Mouse (Mus musculus): ENCODE measurements around the gene Ugt1a7c. TPM values are rescaled to one million over a fixed set of nuclear protein-coding genes. Genes with fewer than 3 reads are reported as not detected.
A peak's percentile ranks its signal among the peaks of the same experiment; 100 is the strongest.

The Ugt1a7c gene
- polyA plus RNA-seq, 1 experiment = 96.9 TPM

- H3K4me3 ChIP-seq (ENCODE audit: insufficient read depth, low read depth, low read length) = peak within 1 kb of the TSS; percentile 60
- WGBS = 19% methylated on average over 62 of the region's 62 CpGs
- H3K27ac ChIP-seq (ENCODE audit: insufficient read depth, low read depth, low read length) = no peak within 1 kb of the TSS
- no peaks in the 10 kb centered on the region for H3K36me3 ChIP-seq (ENCODE audit: control insufficient read depth, insufficient read depth, low read length)
- H3K27me3 ChIP-seq (replicated peaks; ENCODE audit: control insufficient read depth, insufficient read depth, low read length) = no peaks in the 10 kb centered on the region
- TF ChIP-seq POLR2A (IDR thresholded peaks at IDR 0.05; ENCODE audit: low read depth, low read length) = no peak
- peak; percentile 70 for DNase-seq
- peaks cover 5% of the 10 kb centered on the region; the same call in 1 of the 2 replicates for H3K4me1 ChIP-seq (ENCODE audit: control insufficient read depth, insufficient read depth, low read length)
Observed at GRCm38 (mm10) chr1:88205294-88205922, 110.5 kb downstream of the Ugt1a7c start, which contains the start of gene Dnajb3. Gene Dnajb3, minus strand, starts transcription at chr1:88205782.

- WGBS = 77% methylated on average over 2 of the region's 2 CpGs
Observed at GRCm38 (mm10) chr1:88206843-88207479, 112.1 kb downstream of the Ugt1a7c start.

GRCm38 (mm10) chr1:88211812-88212211 is 117.0 kb downstream of the Ugt1a7c start, which contains the start of gene Ugt1a1:
Gene Ugt1a1, plus strand, starts transcription at chr1:88211959.
- H3K27me3 ChIP-seq (replicated peaks; ENCODE audit: control insufficient read depth, insufficient read depth, low read length) = no peaks in the 10 kb centered on the region
- H3K27ac ChIP-seq (ENCODE audit: insufficient read depth, low read depth, low read length) = no peak within 1 kb of the TSS
- H3K36me3 ChIP-seq (ENCODE audit: control insufficient read depth, insufficient read depth, low read length) = no peaks in the 10 kb centered on the region
- H3K4me3 ChIP-seq (ENCODE audit: insufficient read depth, low read depth, low read length) = no peak within 1 kb of the TSS
- no peak for TF ChIP-seq POLR2A (IDR thresholded peaks at IDR 0.05; ENCODE audit: low read depth, low read length)
- TF ChIP-seq CTCF (conservative IDR thresholded peaks at IDR 0.05; ENCODE audit: insufficient read depth, insufficient read length, low read depth, low read length) = no peak
- no peaks in the 10 kb centered on the region for H3K4me1 ChIP-seq (ENCODE audit: control insufficient read depth, insufficient read depth, low read length)
- WGBS = 66% methylated on average over 8 of the region's 8 CpGs
- peak; percentile 74 for DNase-seq

More at GRCm38 (mm10) chr1:88206843-88207479, 112.1 kb downstream of the Ugt1a7c start:
- H3K27ac ChIP-seq (ENCODE audit: insufficient read depth, low read depth, low read length) = no peak overlapping the region
- no peak for DNase-seq
- no peak overlapping the region for H3K4me3 ChIP-seq (ENCODE audit: insufficient read depth, low read depth, low read length)
- H3K4me1 ChIP-seq (ENCODE audit: control insufficient read depth, insufficient read depth, low read length) = 0 out of 2 replicates have a peak, but pooled peaks cover 5% of the 10 kb centered on the region
- H3K27me3 ChIP-seq (replicated peaks; ENCODE audit: control insufficient read depth, insufficient read depth, low read length) = no peaks in the 10 kb centered on the region
- no peaks in the 10 kb centered on the region for H3K36me3 ChIP-seq (ENCODE audit: control insufficient read depth, insufficient read depth, low read length)
- TF ChIP-seq POLR2A (IDR thresholded peaks at IDR 0.05; ENCODE audit: low read depth, low read length) = no peak
- no peak for TF ChIP-seq CTCF (conservative IDR thresholded peaks at IDR 0.05; ENCODE audit: insufficient read depth, insufficient read length, low read depth, low read length)

GRCm38 (mm10) chr1:88212341-88213045 is 117.6 kb downstream of the Ugt1a7c start:
- no peaks in the 10 kb centered on the region for H3K36me3 ChIP-seq (ENCODE audit: control insufficient read depth, insufficient read depth, low read length)

GRCm38 (mm10) chr1:88213061-88213460 is 118.2 kb downstream of the Ugt1a7c start:
- TF ChIP-seq POLR2A (IDR thresholded peaks at IDR 0.05; ENCODE audit: low read depth, low read length) (no peak), CTCF (conservative IDR thresholded peaks at IDR 0.05; ENCODE audit: insufficient read depth, insufficient read length, low read depth, low read length) (no peak)
- 77% methylated on average over 1 of the region's 1 CpGs for WGBS
- Histone ChIP-seq H3K4me1 (ENCODE audit: control insufficient read depth, insufficient read depth, low read length) (no peaks in the 10 kb centered on the region), H3K4me3 (ENCODE audit: insufficient read depth, low read depth, low read length) (no peak overlapping the region), H3K27me3 (replicated peaks; ENCODE audit: control insufficient read depth, insufficient read depth, low read length) (no peaks in the 10 kb centered on the region), H3K36me3 (ENCODE audit: control insufficient read depth, insufficient read depth, low read length) (no peaks in the 10 kb centered on the region), H3K27ac (ENCODE audit: insufficient read depth, low read depth, low read length) (no peak overlapping the region)
- no peak for DNase-seq

More at GRCm38 (mm10) chr1:88212341-88213045, 117.6 kb downstream of the Ugt1a7c start:
- H3K4me1 ChIP-seq (ENCODE audit: control insufficient read depth, insufficient read depth, low read length) = no peaks in the 10 kb centered on the region
- TF ChIP-seq CTCF (conservative IDR thresholded peaks at IDR 0.05; ENCODE audit: insufficient read depth, insufficient read length, low read depth, low read length) (no peak), POLR2A (IDR thresholded peaks at IDR 0.05; ENCODE audit: low read depth, low read length) (no peak)
- WGBS = 60% methylated on average over 8 of the region's 8 CpGs
- no peak overlapping the region for H3K4me3 ChIP-seq (ENCODE audit: insufficient read depth, low read depth, low read length)
- peak; percentile 20 for DNase-seq
- H3K27ac ChIP-seq (ENCODE audit: insufficient read depth, low read depth, low read length) = no peak overlapping the region
- H3K27me3 ChIP-seq (replicated peaks; ENCODE audit: control insufficient read depth, insufficient read depth, low read length) = no peaks in the 10 kb centered on the region

- 71% methylated on average over 2 of the region's 2 CpGs for WGBS
- Histone ChIP-seq H3K27ac (ENCODE audit: insufficient read depth, low read depth, low read length) (no peak overlapping the region), H3K36me3 (ENCODE audit: control insufficient read depth, insufficient read depth, low read length) (no peaks in the 10 kb centered on the region), H3K27me3 (replicated peaks; ENCODE audit: control insufficient read depth, insufficient read depth, low read length) (no peaks in the 10 kb centered on the region), H3K4me1 (ENCODE audit: control insufficient read depth, insufficient read depth, low read length) (no peaks in the 10 kb centered on the region), H3K4me3 (ENCODE audit: insufficient read depth, low read depth, low read length) (no peak overlapping the region)
- DNase-seq = peak; percentile 32
- TF ChIP-seq POLR2A (IDR thresholded peaks at IDR 0.05; ENCODE audit: low read depth, low read length) (no peak), CTCF (conservative IDR thresholded peaks at IDR 0.05; ENCODE audit: insufficient read depth, insufficient read length, low read depth, low read length) (no peak)
Observed at GRCm38 (mm10) chr1:88213766-88214461, 119.1 kb downstream of the Ugt1a7c start.
